Mouse (Mus musculus) B cell, adult 2 months (primary cell): ENCODE data around the gene C8a.
A peak's percentile ranks its signal among the peaks of the same experiment; 100 is the strongest.

Experiments
- DNase-seq, 2 experiments: peaks; one replicate each; pipeline ENCODE4 v3.0.0; 2022

The C8a gene

DNA sequence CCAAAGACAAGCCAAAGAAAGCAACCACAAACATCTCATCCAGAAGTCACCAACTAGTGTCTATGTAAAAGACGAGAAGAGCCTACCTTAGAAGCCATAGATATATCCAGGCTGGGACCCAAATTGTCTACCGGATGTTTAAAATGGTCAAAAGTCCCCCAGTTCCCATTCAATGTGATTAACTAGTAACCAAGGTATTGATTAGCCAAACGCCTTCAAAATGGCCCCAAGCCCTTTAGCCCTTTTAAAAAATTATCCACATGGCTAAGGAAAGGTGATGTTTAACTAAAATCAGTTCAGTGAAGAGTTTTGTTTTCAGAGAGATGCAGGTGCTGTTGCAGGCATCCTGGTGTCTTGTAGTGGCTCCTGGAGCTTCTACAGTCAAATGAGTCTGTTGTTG, at the start of gene C8a:
Gene C8a, minus strand, starts transcription at position 76 of the 400 bp plus-strand sequence.
- DNase-seq, result no peak

GRCm38 (mm10) chr4:104925383-104925782, 49.2 kb upstream of the C8a start:
- no peak for DNase-seq

- no peak for DNase-seq
Measured at GRCm38 (mm10) chr4:104918017-104918416, 41.8 kb upstream of the C8a start.

GRCm38 (mm10) chr4:104914711-104915247, 38.6 kb upstream of the C8a start:
- no peak for DNase-seq

DNA sequence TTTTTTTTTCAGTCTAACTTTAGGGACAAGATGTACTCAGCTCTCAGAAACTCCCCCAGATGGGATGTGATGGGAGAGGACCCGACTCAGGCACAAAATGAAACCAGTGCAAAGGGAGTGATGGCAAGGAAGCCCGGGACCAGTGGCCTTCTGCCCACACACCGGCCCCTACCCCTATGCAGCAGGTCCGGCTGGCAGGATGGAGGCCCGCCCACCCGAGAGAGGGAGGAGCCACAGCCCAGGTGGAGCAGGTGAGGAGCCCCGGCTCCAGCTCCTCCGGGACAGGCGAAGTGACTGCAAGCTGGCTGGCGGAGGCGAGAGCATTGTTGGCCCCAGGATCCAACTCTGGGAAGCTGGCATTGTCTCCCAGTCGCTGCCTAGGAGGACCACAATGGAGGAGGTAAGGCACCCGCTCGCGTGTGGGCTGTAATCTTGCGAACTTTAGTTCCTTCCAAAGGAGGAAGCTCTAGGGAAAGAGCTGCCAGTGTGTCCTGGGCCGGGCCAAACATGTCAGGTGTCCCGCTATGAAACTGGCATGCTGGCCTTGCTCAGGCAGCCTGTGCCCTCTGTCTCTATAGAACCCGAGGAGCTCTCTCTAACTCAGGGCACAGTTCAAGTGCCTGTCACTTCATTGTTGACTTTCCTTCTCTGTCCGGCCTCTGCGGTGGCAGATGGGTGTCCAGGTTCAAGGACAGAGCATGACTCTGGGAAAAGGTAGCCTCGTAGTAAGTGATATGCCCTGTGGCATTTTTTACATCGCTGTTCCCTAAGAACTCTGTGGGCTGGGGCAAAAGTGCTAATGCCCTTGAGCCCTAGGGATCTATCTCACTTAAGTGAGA, 37.3 kb upstream of the C8a start, which contains the start of gene Fyb2:
Gene Fyb2, plus strand, starts transcription at position 166 of the 839 bp plus-strand sequence.
- DNase-seq, result no peak

DNA sequence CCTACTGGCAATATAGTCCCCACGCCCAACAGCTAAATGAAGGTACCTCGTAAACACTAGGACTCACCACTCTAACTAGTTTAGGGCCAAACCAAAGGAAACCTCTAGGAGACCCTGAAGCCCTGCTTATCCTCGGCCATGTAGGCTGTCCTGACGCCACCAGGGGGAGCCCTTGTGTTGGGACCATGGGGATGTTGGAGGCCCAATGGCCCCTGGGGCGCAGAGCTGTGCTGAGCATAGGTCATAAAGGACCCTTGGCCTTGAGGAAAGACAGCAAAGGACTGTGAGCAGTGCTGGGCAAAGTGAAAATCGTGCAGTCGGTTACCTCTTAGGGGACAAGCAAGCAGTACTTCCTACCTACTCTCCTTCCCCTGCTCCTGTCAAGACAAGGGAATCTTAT, 35.5 kb upstream of the C8a start:
- DNase-seq, result peak; percentile 51 to 53

DNA sequence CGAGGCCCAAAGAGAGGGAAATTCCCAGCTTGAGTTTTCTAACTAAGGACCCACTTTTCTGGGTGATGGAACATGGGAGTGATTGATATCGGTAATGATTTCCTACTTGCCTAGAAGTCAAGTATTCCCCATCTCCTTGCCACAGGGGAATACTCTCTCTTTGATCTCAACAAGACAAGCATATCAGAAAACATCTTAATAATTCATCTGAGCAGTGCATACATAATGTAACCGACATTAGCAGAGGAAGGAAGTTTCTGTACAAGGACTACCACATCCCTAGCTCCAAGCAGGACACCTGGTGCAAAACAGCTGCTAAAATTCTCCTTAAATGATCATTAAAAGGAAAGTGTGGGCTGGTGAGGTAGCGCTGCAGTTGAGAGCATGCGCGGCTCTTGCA, 28.9 kb upstream of the C8a start:
- no peak for DNase-seq

GRCm38 (mm10) chr4:104902836-104903235, 26.6 kb upstream of the C8a start:
- no peak for DNase-seq

- peak; percentile 30 to 34 for DNase-seq
Measured at GRCm38 (mm10) chr4:104894004-104894734, 18.0 kb upstream of the C8a start.

DNA sequence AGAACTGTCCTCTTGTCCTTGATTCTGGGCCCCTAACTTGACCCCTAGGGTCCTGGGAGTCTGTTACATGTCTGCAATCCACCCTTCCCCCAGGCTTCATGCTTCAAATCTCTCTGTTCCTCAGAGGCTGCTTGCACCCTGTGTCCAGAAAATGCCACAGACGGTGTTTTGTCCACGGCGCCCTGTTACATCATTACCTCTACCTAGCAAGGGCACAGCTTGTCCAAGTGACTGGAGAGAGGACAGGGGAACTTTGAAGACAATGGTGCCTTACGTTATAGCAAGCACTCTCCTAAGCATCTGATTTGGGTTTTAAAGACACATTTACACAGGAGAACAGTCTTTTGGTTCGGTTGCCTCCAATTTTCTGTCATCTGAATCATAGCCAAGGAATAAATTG, 17.4 kb upstream of the C8a start:
- no peak for DNase-seq

GRCm38 (mm10) chr4:104891708-104892107, 15.5 kb upstream of the C8a start:
- DNase-seq, result no peak

- DNase-seq, result no peak
Measured at GRCm38 (mm10) chr4:104888499-104889262, 12.5 kb upstream of the C8a start.

DNA sequence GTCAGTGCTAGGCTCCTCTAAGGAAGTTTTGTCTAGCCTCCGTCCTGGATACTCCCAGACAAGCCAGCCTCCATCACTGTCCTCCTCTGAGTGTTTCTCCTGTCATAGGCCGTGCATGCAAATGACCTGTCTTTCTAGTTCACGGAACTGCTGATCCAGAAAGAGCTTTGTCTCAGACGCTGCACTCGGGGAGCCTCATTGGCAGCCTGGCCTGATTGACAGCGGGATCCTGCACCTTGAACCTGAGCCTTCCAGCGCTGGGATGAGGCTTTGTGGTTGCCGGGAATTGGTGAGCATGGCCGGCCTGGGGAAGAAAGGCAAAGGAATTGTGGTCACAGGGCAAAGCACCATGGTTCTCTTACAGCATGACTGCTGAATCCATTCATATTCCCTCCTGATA, 11.3 kb upstream of the C8a start:
- DNase-seq, result no peak

DNA sequence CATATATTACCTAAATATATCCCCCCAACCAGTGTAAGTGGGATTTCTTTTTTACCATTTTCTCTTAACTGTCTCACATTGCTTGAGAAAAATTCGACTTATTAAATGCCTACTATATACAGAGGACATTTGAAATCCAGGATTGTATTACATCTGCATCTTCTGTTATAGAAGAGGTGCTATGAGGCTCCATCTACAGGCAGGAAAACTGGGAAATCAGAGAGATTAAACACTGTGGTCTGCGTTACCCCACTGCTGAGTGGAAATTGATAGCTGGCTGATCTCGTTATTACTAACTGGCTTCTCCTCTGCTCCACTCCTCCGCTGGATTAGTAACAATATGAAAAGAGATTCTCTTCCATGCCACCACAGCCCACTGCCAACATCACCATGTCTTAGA, 366 bp downstream of the C8a start:
- DNase-seq, result no peak

- no peak for DNase-seq
Measured at GRCm38 (mm10) chr4:104870196-104870595, 6.0 kb downstream of the C8a start.

DNA sequence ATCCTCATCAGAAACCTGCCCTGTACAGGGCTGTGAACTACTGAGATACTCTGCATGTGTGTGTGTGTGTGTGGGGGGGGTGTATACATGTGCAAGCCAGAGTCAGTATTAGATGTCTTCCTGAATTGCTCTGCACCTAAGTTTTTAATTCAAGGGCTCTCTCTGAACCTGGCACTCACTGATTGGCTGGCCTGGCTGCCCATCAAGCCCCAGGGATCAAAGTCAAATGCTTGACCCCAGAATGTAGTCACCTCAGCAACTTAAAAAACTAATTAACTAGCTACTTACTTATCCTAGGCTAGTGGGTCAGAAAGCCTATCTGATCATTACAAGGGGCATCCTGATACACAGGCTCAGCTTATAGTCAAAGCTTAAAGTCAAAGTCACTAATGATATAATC, 6.6 kb downstream of the C8a start:
- no peak for DNase-seq

- no peak for DNase-seq
Measured at GRCm38 (mm10) chr4:104864397-104864796, 11.8 kb downstream of the C8a start.

DNA sequence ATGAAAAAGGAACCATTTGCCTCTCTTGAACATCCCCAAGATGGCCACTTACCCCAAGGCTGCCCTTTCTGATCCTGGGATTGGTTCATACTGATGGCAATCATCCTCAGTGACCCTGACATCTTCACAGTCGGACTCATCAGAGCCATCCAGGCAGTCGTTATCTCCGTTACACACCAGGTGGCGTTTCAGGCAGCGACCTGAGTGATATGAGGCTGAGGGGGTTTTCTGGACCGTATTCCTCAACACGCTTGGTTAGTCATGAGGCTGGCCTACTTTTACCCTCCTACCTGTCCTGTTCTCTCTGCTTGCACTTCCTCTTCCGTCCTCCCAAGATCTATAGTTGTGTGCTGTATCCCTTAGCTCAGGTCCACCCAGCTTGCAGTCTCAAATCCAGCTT, 15.0 kb downstream of the C8a start:
- DNase-seq, result no peak

DNA sequence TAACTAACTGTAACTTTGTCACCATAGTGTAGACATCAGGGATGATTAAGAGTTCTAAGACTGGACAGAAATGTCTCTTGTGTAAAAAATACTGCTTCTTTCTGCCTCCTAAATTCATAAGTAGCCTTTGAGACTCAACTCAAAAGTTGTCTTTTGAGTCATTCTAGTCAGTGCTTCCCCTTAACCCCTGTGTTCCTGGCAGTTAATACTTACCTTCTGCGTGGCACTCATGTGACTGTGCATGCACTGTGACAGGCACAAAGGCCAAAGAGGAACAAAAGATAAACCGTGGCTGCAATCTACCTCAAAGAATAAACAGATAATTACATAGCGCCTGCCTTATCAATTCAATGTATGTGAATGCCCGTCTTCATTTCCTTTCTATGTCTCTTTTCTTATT, 18.4 kb downstream of the C8a start:
- no peak for DNase-seq

GRCm38 (mm10) chr4:104857029-104857428, 19.2 kb downstream of the C8a start, which contains the start of gene Gm17662:
Gene Gm17662, plus strand, starts transcription at chr4:104857329.
- DNase-seq, result no peak

DNA sequence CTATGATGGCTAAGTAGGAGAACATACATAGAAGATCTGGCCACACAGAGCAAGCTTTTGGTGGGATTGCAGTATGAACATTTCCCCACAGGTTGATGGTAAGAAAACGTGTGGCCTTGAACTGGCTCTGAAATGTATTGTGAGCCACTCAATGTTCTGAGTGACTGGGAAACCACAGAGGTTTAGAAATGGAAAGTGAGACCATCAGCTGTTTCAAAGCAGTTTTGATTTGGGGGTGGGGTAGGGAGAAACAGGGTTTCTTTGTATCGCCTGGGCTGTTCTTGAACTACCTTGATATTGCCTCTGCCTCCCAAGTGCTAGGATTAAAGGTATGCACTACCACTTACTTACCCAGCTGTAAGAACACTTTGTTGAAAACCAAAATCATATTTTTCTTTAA, 21.0 kb downstream of the C8a start:
- no peak for DNase-seq

DNA sequence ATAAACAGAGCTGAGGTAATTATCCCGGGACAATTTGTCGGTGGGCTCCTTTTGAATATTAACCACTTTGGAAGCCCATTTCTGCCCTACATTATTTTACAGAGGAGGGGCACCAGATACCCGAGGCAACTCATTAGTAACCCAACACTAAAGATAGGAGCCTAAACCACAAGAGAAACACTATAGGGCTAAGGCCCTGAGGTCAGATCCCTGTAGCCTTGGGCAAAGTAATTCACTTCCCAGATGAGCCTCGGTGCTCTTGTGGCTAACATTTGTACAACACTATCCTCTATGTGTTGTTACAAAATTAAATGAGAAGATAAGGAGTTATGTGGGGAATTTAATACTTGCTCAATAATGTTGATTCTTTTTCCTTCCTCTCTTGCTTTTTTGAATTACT, 32.7 kb downstream of the C8a start:
- DNase-seq, result no peak

DNA sequence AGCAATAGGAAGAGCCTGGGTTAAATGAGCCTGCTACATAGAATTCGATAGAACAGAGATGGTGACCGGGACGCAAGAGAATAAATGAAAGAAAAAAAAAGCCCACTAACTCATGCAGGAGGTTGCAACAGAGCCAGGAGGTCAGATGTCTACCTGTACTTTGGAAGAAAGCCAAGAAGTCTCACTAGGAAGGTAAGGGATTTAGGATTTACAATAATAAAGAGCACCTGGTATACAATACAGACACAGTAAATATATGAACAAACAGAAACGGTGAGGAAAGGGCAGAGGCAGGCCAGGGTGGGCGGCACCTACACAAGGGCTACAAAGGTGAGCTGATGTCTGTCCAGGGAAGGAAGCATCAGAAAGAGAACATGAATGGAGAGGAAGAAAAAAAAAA, 34.0 kb downstream of the C8a start:
- DNase-seq, result no peak
